Mouse (Mus musculus) forebrain, embryonic 16.5 days (tissue): ENCODE data around the gene Isg20. TPM values are rescaled to one million over a fixed set of nuclear protein-coding genes. Genes with fewer than 3 reads are reported as not detected.

Experiments
- ATAC-seq: fragments of 200-750 bp; cut with Nextera tagmentation; 2 replicates; pipeline ENCODE4 v1.8.0; 2017; ENCODE audit warnings: mild to moderate bottlenecking, moderate library complexity
- H3K27ac ChIP-seq: fragments of 300-500 bp; sonication (generic); 2 replicates; pipeline ENCODE4 v1.5.1; 2014; ENCODE audit warnings: low read length, control low read depth
- H3K27me3 ChIP-seq: fragments of 300-500 bp; sonication (generic); replicated peaks from 2 replicates; pipeline ENCODE4 v1.6.1; 2014; ENCODE audit warnings: low read length; ENCODE audit not compliant: control insufficient read depth, insufficient read depth
- H3K36me3 ChIP-seq: fragments of 300-500 bp; sonication (generic); 2 replicates; pipeline ENCODE4 v1.6.1; 2014; ENCODE audit not compliant: control insufficient read depth, insufficient read depth
- H3K4me1 ChIP-seq: fragments of 300-500 bp; sonication (generic); replicated peaks from 2 replicates; pipeline ENCODE4 v1.6.1; 2014; ENCODE audit warnings: low read length; ENCODE audit not compliant: control insufficient read depth, insufficient read depth
- H3K4me2 ChIP-seq: fragments of 300-500 bp; sonication (generic); 2 replicates; pipeline ENCODE4 v1.6.1; 2014; ENCODE audit warnings: mild to moderate bottlenecking, low read length, control low read depth
- H3K4me3 ChIP-seq: fragments of 300-500 bp; sonication (generic); replicated peaks from 2 replicates; pipeline ENCODE4 v1.5.1; 2014; ENCODE audit warnings: mild to moderate bottlenecking, low read length, control low read depth
- H3K9ac ChIP-seq: fragments of 300-500 bp; sonication (generic); replicated peaks from 2 replicates; pipeline ENCODE4 v1.6.1; 2014; ENCODE audit warnings: low read depth, low read length, control low read depth
- H3K9me3 ChIP-seq: fragments of 300-500 bp; sonication (generic); 2 replicates; pipeline ENCODE4 v1.6.1; 2016; ENCODE audit warnings: low read length; ENCODE audit not compliant: control insufficient read depth
- WGBS: fragments of 180-500 bp; shearing (Covaris S2); extraction: QIAGEN DNeasy Blood & Tissue Kit; methylation state at CpG from one replicate; pipeline ENCODE4 v1.1.7; 2014; 5-methylcytosine and 5-hydroxymethylcytosine counted together
- polyA plus RNA-seq: library from polyadenylated mRNA; unstranded; fragments of >200 nt; fragmentation: Nextera tagmentation; extraction: Ambion mirVana; gene quantifications from 2 replicates; pipeline ENCODE4 v1.2.1, GENCODE M21; 2015

Isg20 gene
- polyA plus RNA-seq, 1 experiment from 2014 or later, result 2.0 TPM

GRCm38 (mm10) chr7:78927266-78927665 lies 14.0 kb downstream of the Isg20 start:
- no peak overlapping the region for H3K9ac ChIP-seq
- H3K4me3 ChIP-seq, result no peak overlapping the region
- no peaks in the 10 kb centered on the region for H3K27me3 ChIP-seq
- H3K36me3 ChIP-seq, result no peaks in the 10 kb centered on the region
- no peaks in the 10 kb centered on the region; the same call in 1 of the 2 replicates for H3K4me1 ChIP-seq
- H3K9me3 ChIP-seq, result no peaks in the 10 kb centered on the region
- H3K4me2 ChIP-seq, result no peak overlapping the region
- no peak for ATAC-seq
- no peak overlapping the region for H3K27ac ChIP-seq
- whole genome bisulfite sequencing, result 76% methylated on average over 3 of the region's 3 CpGs

- 65% methylated on average over 19 of the region's 19 CpGs for WGBS
- Histone ChIP-seq H3K4me2 (no peak overlapping the region), H3K4me3 (no peak overlapping the region), H3K9ac (no peak overlapping the region), H3K27ac (no peak overlapping the region), H3K4me1 (no peaks in the 10 kb centered on the region), H3K27me3 (no peaks in the 10 kb centered on the region), H3K36me3 (no peaks in the 10 kb centered on the region), H3K9me3 (no peaks in the 10 kb centered on the region)
- ATAC-seq, result no peak
Observed at GRCm38 (mm10) chr7:78938957-78939602, 25.9 kb downstream of the Isg20 start.

GRCm38 (mm10) chr7:78940971-78941370 lies 27.7 kb downstream of the Isg20 start:
- Histone ChIP-seq H3K4me3 (no peak overlapping the region), H3K9me3 (no peaks in the 10 kb centered on the region), H3K36me3 (no peaks in the 10 kb centered on the region), H3K27ac (no peak overlapping the region), H3K27me3 (no peaks in the 10 kb centered on the region), H3K9ac (no peak overlapping the region), H3K4me1 (no peaks in the 10 kb centered on the region), H3K4me2 (no peak overlapping the region)
- no peak for ATAC-seq
- WGBS, result 89% methylated on average over 3 of the region's 3 CpGs

GRCm38 (mm10) chr7:78942544-78942943 lies 29.3 kb downstream of the Isg20 start:
- no peak overlapping the region for H3K4me3 ChIP-seq
- no peak overlapping the region for H3K9ac ChIP-seq
- 89% methylated on average over 2 of the region's 2 CpGs for WGBS
- H3K36me3 ChIP-seq, result no peaks in the 10 kb centered on the region
- ATAC-seq, result no peak
- H3K9me3 ChIP-seq, result no peaks in the 10 kb centered on the region
- H3K27me3 ChIP-seq, result no peaks in the 10 kb centered on the region
- no peak overlapping the region for H3K27ac ChIP-seq
- H3K4me1 ChIP-seq, result no peaks in the 10 kb centered on the region
- H3K4me2 ChIP-seq, result no peak overlapping the region

GRCm38 (mm10) chr7:78953886-78954572 lies 40.8 kb downstream of the Isg20 start:
- Histone ChIP-seq H3K36me3 (no peaks in the 10 kb centered on the region), H3K4me2 (peak overlapping the region; percentile 18), H3K4me3 (no peak overlapping the region), H3K9me3 (no peaks in the 10 kb centered on the region), H3K4me1 (peaks cover 7% of the 10 kb centered on the region; the same call in 1 of the 2 replicates), H3K27me3 (no peaks in the 10 kb centered on the region), H3K27ac (no peak overlapping the region), H3K9ac (no peak overlapping the region)
- WGBS, result 26% methylated on average over 11 of the region's 11 CpGs
- no peak for ATAC-seq

- ATAC-seq, result no peak
- Histone ChIP-seq H3K36me3 (no peaks in the 10 kb centered on the region), H3K9ac (no peak overlapping the region), H3K27ac (no peak overlapping the region), H3K4me2 (no peak overlapping the region), H3K9me3 (no peaks in the 10 kb centered on the region), H3K4me3 (no peak overlapping the region), H3K4me1 (peaks cover 7% of the 10 kb centered on the region; the same call in 1 of the 2 replicates), H3K27me3 (no peaks in the 10 kb centered on the region)
- 85% methylated on average over 6 of the region's 6 CpGs for WGBS
Observed at GRCm38 (mm10) chr7:78954619-78955018, 41.4 kb downstream of the Isg20 start.

GRCm38 (mm10) chr7:78955086-78955485 lies 41.9 kb downstream of the Isg20 start:
- peaks cover 7% of the 10 kb centered on the region; the same call in 1 of the 2 replicates for H3K4me1 ChIP-seq
- ATAC-seq, result no peak
- WGBS, result 82% methylated on average over 6 of the region's 6 CpGs

GRCm38 (mm10) chr7:78958499-78959073 lies 45.4 kb downstream of the Isg20 start:
- Histone ChIP-seq H3K27ac (no peak overlapping the region), H3K27me3 (no peaks in the 10 kb centered on the region), H3K4me1 (peaks cover 7% of the 10 kb centered on the region; the same call in 1 of the 2 replicates), H3K4me2 (no peak overlapping the region), H3K9ac (no peak overlapping the region), H3K4me3 (no peak overlapping the region), H3K9me3 (no peaks in the 10 kb centered on the region), H3K36me3 (no peaks in the 10 kb centered on the region)
- no peak for ATAC-seq
- 51% methylated on average over 6 of the region's 6 CpGs for WGBS

More at GRCm38 (mm10) chr7:78955086-78955485, 41.9 kb downstream of the Isg20 start:
- H3K9me3 ChIP-seq, result no peaks in the 10 kb centered on the region
- H3K4me2 ChIP-seq, result no peak overlapping the region
- H3K4me3 ChIP-seq, result no peak overlapping the region
- no peaks in the 10 kb centered on the region for H3K27me3 ChIP-seq
- H3K36me3 ChIP-seq, result no peaks in the 10 kb centered on the region
- H3K9ac ChIP-seq, result no peak overlapping the region
- H3K27ac ChIP-seq, result no peak overlapping the region

- no peak overlapping the region for H3K4me3 ChIP-seq
- no peak overlapping the region for H3K27ac ChIP-seq
- no peak overlapping the region for H3K4me2 ChIP-seq
- no peaks in the 10 kb centered on the region for H3K4me1 ChIP-seq
- no peak for ATAC-seq
- H3K9ac ChIP-seq, result no peak overlapping the region
- no peaks in the 10 kb centered on the region for H3K9me3 ChIP-seq
- WGBS, result 91% methylated on average over 3 of the region's 3 CpGs
- H3K36me3 ChIP-seq, result no peaks in the 10 kb centered on the region
- H3K27me3 ChIP-seq, result no peaks in the 10 kb centered on the region
Observed at GRCm38 (mm10) chr7:78963891-78964290, 50.7 kb downstream of the Isg20 start.
